Mouse (Mus musculus) intestine, embryonic 16.5 days (tissue): Measurements from ENCODE around the gene Fbp2. TPM values are rescaled to one million over a fixed set of nuclear protein-coding genes. Genes with fewer than 3 reads are reported as not detected.
"Not testable (repeated sequence)": the region's sequence is repeated elsewhere in the genome, so short reads cannot be mapped to it uniquely, and the experiment has no call there.

ENCODE experiments used
- ATAC-seq: fragments of 200-750 bp; cut with Nextera tagmentation; 2 replicates; pipeline ENCODE4 v1.8.0; 2017; ENCODE audit warnings: moderate TSS enrichment, moderate library complexity
- H3K27ac ChIP-seq: fragments of 300-500 bp; sonication (generic); 2 replicates; pipeline ENCODE4 v1.5.1; 2014; ENCODE audit warnings: mild to moderate bottlenecking, low read length
- H3K27me3 ChIP-seq: fragments of 300-500 bp; sonication (generic); replicated peaks from 2 replicates; pipeline ENCODE4 v1.6.1; 2014; ENCODE audit warnings: low read length, control low read depth, mixed read lengths; ENCODE audit not compliant: control insufficient read depth, insufficient read depth
- H3K36me3 ChIP-seq: fragments of 300-500 bp; sonication (generic); 2 replicates; pipeline ENCODE4 v1.6.1; 2014; ENCODE audit warnings: low read length, control low read depth; ENCODE audit not compliant: control insufficient read depth, insufficient read depth
- H3K4me1 ChIP-seq: fragments of 300-500 bp; sonication (generic); 2 replicates; pipeline ENCODE4 v1.6.1; 2014; ENCODE audit warnings: low read length, control low read depth, mixed read lengths; ENCODE audit not compliant: control insufficient read depth, insufficient read depth
- H3K4me2 ChIP-seq: fragments of 300-500 bp; sonication (generic); 2 replicates; pipeline ENCODE4 v1.6.1; 2014; ENCODE audit warnings: low read depth, low read length, control low read depth
- H3K4me3 ChIP-seq: fragments of 300-500 bp; sonication (generic); 2 replicates; pipeline ENCODE4 v1.5.1; 2014; ENCODE audit warnings: mild to moderate bottlenecking, low read length
- H3K9ac ChIP-seq: fragments of 300-500 bp; sonication (generic); 2 replicates; pipeline ENCODE4 v1.6.1; 2014; ENCODE audit warnings: low read depth, low read length
- H3K9me3 ChIP-seq: fragments of 300-500 bp; sonication (generic); 2 replicates; pipeline ENCODE4 v1.6.1; 2016; ENCODE audit warnings: low read length, control low read depth; ENCODE audit not compliant: control insufficient read depth
- WGBS: fragments of 180-500 bp; shearing (Covaris S2); extraction: QIAGEN DNeasy Blood & Tissue Kit; methylation state at CpG from one replicate; pipeline ENCODE4 v1.1.7; 2014; 5-methylcytosine and 5-hydroxymethylcytosine counted together
- polyA plus RNA-seq: library from polyadenylated mRNA; unstranded; fragments of >200 nt; fragmentation: Nextera tagmentation; extraction: Ambion mirVana; gene quantifications from 2 replicates; pipeline ENCODE4 v1.2.1, GENCODE M21; 2015

The Fbp2 gene
- polyA plus RNA-seq, 1 experiment from 2014 or later, result 406 TPM

- Histone ChIP-seq H3K9me3 (no peaks in the 10 kb centered on the region), H3K27me3 (no peaks in the 10 kb centered on the region), H3K4me1 (no peaks in the 10 kb centered on the region), H3K36me3 (no peaks in the 10 kb centered on the region), H3K9ac (no peak overlapping the region), H3K4me2 (no peak overlapping the region), H3K4me3 (no peak overlapping the region), H3K27ac (no peak overlapping the region)
- 63% methylated on average over 2 of the region's 2 CpGs for WGBS
- ATAC-seq, result peak; percentile 45; the same call in 1 of the 2 replicates
Observed at GRCm38 (mm10) chr13:62870605-62871004, 12.4 kb upstream of the Fbp2 start.

- ATAC-seq, result no peak
- no peak overlapping the region for H3K4me2 ChIP-seq
Observed at GRCm38 (mm10) chr13:62866817-62867216, 8.6 kb upstream of the Fbp2 start.

GRCm38 (mm10) chr13:62865651-62866315 lies 7.6 kb upstream of the Fbp2 start:
- H3K4me1 ChIP-seq, result no peaks in the 10 kb centered on the region
- no peak overlapping the region for H3K4me2 ChIP-seq
- H3K4me3 ChIP-seq, result no peak overlapping the region
- H3K27me3 ChIP-seq, result no peaks in the 10 kb centered on the region
- no peaks in the 10 kb centered on the region for H3K9me3 ChIP-seq
- H3K27ac ChIP-seq, result peak overlapping the region; percentile 24; the same call in 1 of the 2 replicates
- no peak overlapping the region for H3K9ac ChIP-seq
- no peak for ATAC-seq
- 63% methylated on average over 11 of the region's 11 CpGs for WGBS
- no peaks in the 10 kb centered on the region for H3K36me3 ChIP-seq

More at GRCm38 (mm10) chr13:62866817-62867216, 8.6 kb upstream of the Fbp2 start:
- no peaks in the 10 kb centered on the region for H3K36me3 ChIP-seq
- no peaks in the 10 kb centered on the region for H3K27me3 ChIP-seq
- 73% methylated on average over 4 of the region's 4 CpGs for WGBS
- no peaks in the 10 kb centered on the region for H3K9me3 ChIP-seq
- no peak overlapping the region for H3K9ac ChIP-seq
- no peak overlapping the region for H3K27ac ChIP-seq
- no peaks in the 10 kb centered on the region for H3K4me1 ChIP-seq
- no peak overlapping the region for H3K4me3 ChIP-seq

- no peaks in the 10 kb centered on the region for H3K9me3 ChIP-seq
- H3K27me3 ChIP-seq, result no peaks in the 10 kb centered on the region
- ATAC-seq, result no peak
- no peak overlapping the region for H3K27ac ChIP-seq
- no peak overlapping the region for H3K4me3 ChIP-seq
- no peaks in the 10 kb centered on the region for H3K4me1 ChIP-seq
- H3K36me3 ChIP-seq, result no peaks in the 10 kb centered on the region
- no peak overlapping the region for H3K4me2 ChIP-seq
- no peak overlapping the region for H3K9ac ChIP-seq
- WGBS, result 71% methylated on average over 6 of the region's 6 CpGs
Observed at GRCm38 (mm10) chr13:62863771-62864170, 5.5 kb upstream of the Fbp2 start.

- WGBS, result 68% methylated on average over 3 of the region's 3 CpGs
Observed at GRCm38 (mm10) chr13:62862875-62863274, 4.7 kb upstream of the Fbp2 start.

GRCm38 (mm10) chr13:62860068-62860467 lies 1.8 kb upstream of the Fbp2 start:
- no peaks in the 10 kb centered on the region for H3K27me3 ChIP-seq

More at GRCm38 (mm10) chr13:62862875-62863274, 4.7 kb upstream of the Fbp2 start:
- Histone ChIP-seq H3K9me3 (no peaks in the 10 kb centered on the region), H3K27ac (no peak overlapping the region), H3K4me3 (no peak overlapping the region), H3K9ac (no peak overlapping the region), H3K4me2 (no peak overlapping the region), H3K36me3 (no peaks in the 10 kb centered on the region), H3K4me1 (0 out of 2 replicates have a peak, but pooled peaks cover 3% of the 10 kb centered on the region), H3K27me3 (no peaks in the 10 kb centered on the region)
- ATAC-seq, result no peak

GRCm38 (mm10) chr13:62859251-62859650 lies 1.0 kb upstream of the Fbp2 start:
- WGBS, result 56% methylated on average over 10 of the region's 10 CpGs

More at GRCm38 (mm10) chr13:62860068-62860467, 1.8 kb upstream of the Fbp2 start:
- Histone ChIP-seq H3K27ac (no peak overlapping the region), H3K4me2 (no peak overlapping the region), H3K9me3 (no peaks in the 10 kb centered on the region), H3K4me1 (peaks cover 9% of the 10 kb centered on the region), H3K4me3 (no peak overlapping the region), H3K9ac (no peak overlapping the region), H3K36me3 (no peaks in the 10 kb centered on the region)
- ATAC-seq, result no peak
- 84% methylated on average over 4 of the region's 4 CpGs for WGBS

GRCm38 (mm10) chr13:62856850-62857249 lies 1.4 kb downstream of the Fbp2 start:
- H3K36me3 ChIP-seq, result no peaks in the 10 kb centered on the region
- peak overlapping the region; percentile 75 for H3K4me2 ChIP-seq
- H3K9ac ChIP-seq, result no peak overlapping the region
- WGBS, result 66% methylated on average over 14 of the region's 14 CpGs
- peak overlapping the region; percentile 49 for H3K4me3 ChIP-seq
- no peak; the same call in 1 of the 2 replicates for ATAC-seq
- no peaks in the 10 kb centered on the region for H3K9me3 ChIP-seq
- no peaks in the 10 kb centered on the region for H3K27me3 ChIP-seq
- H3K27ac ChIP-seq, result peak overlapping the region; percentile 66; the same call in 1 of the 2 replicates
- peaks cover 12% of the 10 kb centered on the region for H3K4me1 ChIP-seq

More at GRCm38 (mm10) chr13:62859251-62859650, 1.0 kb upstream of the Fbp2 start:
- Histone ChIP-seq H3K4me1 (peaks cover 12% of the 10 kb centered on the region), H3K27ac (peak overlapping the region; percentile 73)
- not testable (repeated sequence) for H3K4me3 ChIP-seq, ATAC-seq, H3K9me3 ChIP-seq, H3K36me3 ChIP-seq, H3K9ac ChIP-seq, H3K4me2 ChIP-seq, H3K27me3 ChIP-seq

- Histone ChIP-seq H3K36me3 (no peaks in the 10 kb centered on the region), H3K9me3 (no peaks in the 10 kb centered on the region), H3K9ac (peak overlapping the region; percentile 57; the same call in 1 of the 2 replicates), H3K27ac (no peak overlapping the region), H3K4me3 (peak overlapping the region; percentile 49), H3K27me3 (no peaks in the 10 kb centered on the region), H3K4me1 (peaks cover 12% of the 10 kb centered on the region), H3K4me2 (peak overlapping the region; percentile 75)
- 7% methylated on average over 5 of the region's 5 CpGs for WGBS
- peak; percentile 57 for ATAC-seq
Observed at GRCm38 (mm10) chr13:62856305-62856675, 1.9 kb downstream of the Fbp2 start.
